Mouse (Mus musculus) G1E (cell line): ENCODE data around the gene Rbm33.

Source experiments
- CTCF ChIP-seq: IDR thresholded peaks from 2 replicates; pipeline ENCODE4 v1.5.1; 2012; ENCODE audit warnings: low read depth, low read length, inconsistent platforms, mixed read lengths
- GATA1 ChIP-seq: IDR thresholded peaks from 2 replicates; pipeline ENCODE4 v1.6.1; 2012; ENCODE audit warnings: borderline replicate concordance, low read length, inconsistent platforms, mixed read lengths
- GATA2 ChIP-seq: IDR thresholded peaks from 2 replicates; pipeline ENCODE4 v1.6.1; 2012; ENCODE audit warnings: low read depth, low read length, inconsistent platforms, borderline replicate concordance
- POLR2AphosphoS5 ChIP-seq: IDR thresholded peaks from 2 replicates; pipeline ENCODE4 v1.6.1; 2012; ENCODE audit warnings: low read depth, low read length, inconsistent platforms; ENCODE audit not compliant: insufficient replicate concordance

DNA sequence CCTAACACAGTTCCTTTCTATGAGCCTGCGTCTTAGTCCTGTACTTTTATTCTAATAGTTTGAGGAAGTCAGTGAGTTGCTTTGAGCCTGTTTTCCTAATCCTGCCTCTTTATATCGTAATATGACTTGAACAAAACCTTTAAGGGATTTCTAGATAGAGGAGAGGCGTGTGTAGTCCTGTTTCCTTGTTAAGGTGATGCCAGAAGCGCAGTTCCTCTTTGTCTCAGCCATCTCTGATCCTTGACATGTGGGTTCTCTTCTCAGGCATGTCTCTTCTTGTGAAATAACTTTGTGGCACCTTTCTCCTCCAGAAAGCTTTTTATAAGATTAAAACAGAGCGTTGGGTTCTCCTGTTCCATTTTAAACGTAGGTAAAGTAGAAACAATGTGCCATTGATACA, 73.3 kb downstream of the Rbm33 start:
- TF ChIP-seq CTCF (no peak), GATA1 (no peak), POLR2AphosphoS5 (no peak), GATA2 (no peak)
